ENCODE assay signal across 15 mouse cellular contexts in the genomic region with DNA sequence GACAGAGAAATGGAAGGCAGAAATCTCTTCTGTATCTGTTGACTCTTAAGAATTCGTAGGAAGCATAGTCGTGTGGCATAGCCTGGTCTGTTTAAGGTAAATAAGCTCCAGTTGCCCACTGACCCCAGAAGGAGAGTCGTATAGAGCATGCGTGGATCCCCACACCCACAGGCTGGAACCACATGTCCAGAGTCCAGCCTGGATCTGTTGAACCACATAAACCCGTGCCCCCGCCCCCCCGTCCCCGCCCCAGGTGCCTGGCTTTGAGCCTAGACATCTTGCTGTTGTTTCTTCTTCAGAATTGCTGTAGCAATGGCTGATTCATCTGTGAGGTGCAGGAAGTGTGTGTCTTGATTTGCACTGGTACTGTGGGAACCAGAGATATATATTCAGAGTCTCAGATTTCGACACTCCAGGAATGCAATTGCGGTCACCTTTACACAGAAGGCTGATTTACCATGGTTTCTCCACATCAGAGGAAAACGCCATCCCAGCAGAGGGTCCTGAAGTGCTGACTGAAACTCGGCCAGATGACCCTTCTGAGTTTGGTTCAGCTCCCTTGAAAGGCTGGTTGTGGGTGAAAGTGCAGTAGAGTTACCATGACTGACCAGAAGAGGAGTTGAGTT.
DNase-seq lines count a peak whose midpoint lies in the region; ATAC-seq and TF ChIP-seq lines count a peak whose summit lies in the region.
"Had no signal": no experiment of that assay in that cellular context is flagged by ENCODE, and none has a peak within 500 bp of the region (broad histone marks: within the 10 kb centered on the region; RNA-seq: fewer than 3 reads in every experiment).

No protein-coding gene starts in this region.

- H3K27ac ChIP-seq in liver, postnatal 0 days (ENCODE audit: low read depth) = no peak overlapping the region
- no peak overlapping the region for H3K27ac ChIP-seq in liver, embryonic 11.5 days (ENCODE audit: low read depth, low read length)
- H3K27ac ChIP-seq in embryonic facial prominence, embryonic 15.5 days (replicated peaks) = no peak overlapping the region
- H3K27ac ChIP-seq in kidney, embryonic 16.5 days (ENCODE audit: low read length) = no peak overlapping the region
- no peak overlapping the region for H3K27ac ChIP-seq in forebrain, embryonic 12.5 days
- H3K27ac ChIP-seq: limb, embryonic 10.5 days; stomach, postnatal 0 days had no signal

- TF ChIP-seq EP300 in liver, postnatal 0 days (IDR thresholded peaks at IDR 0.05; ENCODE audit: low read depth) = no peak

- H3K4me1 ChIP-seq in liver, postnatal 0 days (ENCODE audit: insufficient read depth) = no peaks in the 10 kb centered on the region
- no peaks in the 10 kb centered on the region for H3K4me1 ChIP-seq in liver, embryonic 11.5 days (replicated peaks; ENCODE audit: control insufficient read depth, insufficient read depth, low read length)
- H3K4me1 ChIP-seq in embryonic facial prominence, embryonic 15.5 days = peaks cover 4% of the 10 kb centered on the region; the same call in 1 of the 2 replicates
- peaks cover 35% of the 10 kb centered on the region for H3K4me1 ChIP-seq in kidney, embryonic 16.5 days (ENCODE audit: insufficient read depth, low read length)
- no peaks in the 10 kb centered on the region for H3K4me1 ChIP-seq in forebrain, embryonic 12.5 days

- TF ChIP-seq CTCF in liver, postnatal 0 days (IDR thresholded peaks at IDR 0.05; ENCODE audit: low read depth) = no peak

- no peak overlapping the region for H3K4me3 ChIP-seq in liver, postnatal 0 days (ENCODE audit: low read depth, low read length)
- no peak overlapping the region for H3K4me3 ChIP-seq in liver, embryonic 11.5 days (ENCODE audit: low read depth, low read length)
- no peak overlapping the region for H3K4me3 ChIP-seq in embryonic facial prominence, embryonic 15.5 days (replicated peaks)
- H3K4me3 ChIP-seq in kidney, embryonic 16.5 days (ENCODE audit: low read length) = no peak overlapping the region
- no peak overlapping the region for H3K4me3 ChIP-seq in forebrain, embryonic 12.5 days (replicated peaks)
- H3K4me3 ChIP-seq: limb, embryonic 10.5 days had no signal

- peak; percentile 91 for ATAC-seq in liver, postnatal 0 days
- ATAC-seq in liver, embryonic 11.5 days (replicated peaks; ENCODE audit: low FRiP score) = no peak
- peak; percentile 63; the same call in 1 of the 2 replicates for ATAC-seq in embryonic facial prominence, embryonic 15.5 days (ENCODE audit: insufficient number of reproducible peaks, low FRiP score, low TSS enrichment, low read depth)
- peak; percentile 43; the same call in 1 of the 2 replicates for ATAC-seq in kidney, embryonic 16.5 days (ENCODE audit: low FRiP score, low TSS enrichment)
- ATAC-seq in forebrain, embryonic 12.5 days (ENCODE audit: low FRiP score) = no peak

- no peaks in the 10 kb centered on the region for H3K9me3 ChIP-seq in liver, postnatal 0 days (ENCODE audit: low read length)
- H3K9me3 ChIP-seq in liver, embryonic 11.5 days (ENCODE audit: control insufficient read depth, low read length) = no peaks in the 10 kb centered on the region
- no peaks in the 10 kb centered on the region for H3K9me3 ChIP-seq in embryonic facial prominence, embryonic 15.5 days (replicated peaks)
- H3K9me3 ChIP-seq in kidney, embryonic 16.5 days (ENCODE audit: low read length) = no peaks in the 10 kb centered on the region
- no peaks in the 10 kb centered on the region for H3K9me3 ChIP-seq in forebrain, embryonic 12.5 days
- H3K9me3 ChIP-seq: limb, embryonic 10.5 days had no signal

- no peaks in the 10 kb centered on the region for H3K36me3 ChIP-seq in liver, postnatal 0 days (replicated peaks; ENCODE audit: insufficient read depth, low read length)
- H3K36me3 ChIP-seq in liver, embryonic 11.5 days (ENCODE audit: control insufficient read depth, insufficient read depth, low read length) = no peaks in the 10 kb centered on the region
- no peaks in the 10 kb centered on the region for H3K36me3 ChIP-seq in embryonic facial prominence, embryonic 15.5 days
- H3K36me3 ChIP-seq in kidney, embryonic 16.5 days (ENCODE audit: insufficient read depth, low read length) = no peaks in the 10 kb centered on the region
- no peaks in the 10 kb centered on the region for H3K36me3 ChIP-seq in forebrain, embryonic 12.5 days (replicated peaks)
- H3K36me3 ChIP-seq: limb, embryonic 10.5 days had no signal

- H3K4me2 ChIP-seq in liver, postnatal 0 days (ENCODE audit: low read depth, low read length) = no peak overlapping the region
- no peak overlapping the region for H3K4me2 ChIP-seq in liver, embryonic 11.5 days
- no peak overlapping the region for H3K4me2 ChIP-seq in embryonic facial prominence, embryonic 15.5 days (replicated peaks)
- no peak overlapping the region for H3K4me2 ChIP-seq in kidney, embryonic 16.5 days (replicated peaks; ENCODE audit: low read depth, low read length)
- H3K4me2 ChIP-seq in forebrain, embryonic 12.5 days = no peak overlapping the region
- H3K4me2 ChIP-seq: midbrain, embryonic 11.5 days had no signal

- peak; percentile 51 for DNase-seq in liver, postnatal 0 days
- no peak for DNase-seq in liver, embryonic 11.5 days (ENCODE audit: low spot score)
- DNase-seq in adrenal gland, postnatal 4 days (ENCODE audit: low spot score in 2 of 2) = no peak
- DNase-seq in gastrocnemius, postnatal 10 days = no peak
- DNase-seq: cerebellum, adult 18-20 months; embryo, embryonic 11 days; layer of hippocampus, postnatal 36 days; lung, postnatal 4 days; thymus, postnatal 25 days had no signal

- H3K27me3 ChIP-seq in liver, postnatal 0 days (ENCODE audit: insufficient read depth, low read length) = no peaks in the 10 kb centered on the region
- H3K27me3 ChIP-seq in liver, embryonic 11.5 days (replicated peaks; ENCODE audit: control insufficient read depth, insufficient read depth, low read length) = no peaks in the 10 kb centered on the region
- H3K27me3 ChIP-seq in embryonic facial prominence, embryonic 15.5 days = no peaks in the 10 kb centered on the region
- no peaks in the 10 kb centered on the region for H3K27me3 ChIP-seq in kidney, embryonic 16.5 days (ENCODE audit: insufficient read depth, low read length)
- H3K27me3 ChIP-seq in forebrain, embryonic 12.5 days = no peaks in the 10 kb centered on the region

- no peak overlapping the region for H3K9ac ChIP-seq in liver, postnatal 0 days (replicated peaks)
- no peak overlapping the region for H3K9ac ChIP-seq in liver, embryonic 11.5 days (ENCODE audit: low read depth, low read length)
- H3K9ac ChIP-seq in embryonic facial prominence, embryonic 15.5 days = no peak overlapping the region
- no peak overlapping the region for H3K9ac ChIP-seq in kidney, embryonic 16.5 days (replicated peaks; ENCODE audit: low read length)
- H3K9ac ChIP-seq in forebrain, embryonic 12.5 days = no peak overlapping the region

- 64% methylated on average over 12 of the region's 12 CpGs for WGBS in liver, postnatal 0 days (ENCODE audit: insufficient replicate concordance)
- 74% methylated on average over 12 of the region's 12 CpGs for WGBS in liver, embryonic 11.5 days
- 59% methylated on average over 12 of the region's 12 CpGs for WGBS in embryonic facial prominence, embryonic 15.5 days
- 52% methylated on average over 12 of the region's 12 CpGs for WGBS in kidney, embryonic 16.5 days
- 87% methylated on average over 12 of the region's 12 CpGs for WGBS in forebrain, embryonic 12.5 days

Comparison
In these comparisons a context has a peak if more than half of its experiments do, and no peak if none do; other contexts are left out.
1. ATAC-seq: peak in liver, postnatal 0 days (single experiment), embryonic facial prominence, embryonic 15.5 days (single experiment) and kidney, embryonic 16.5 days (single experiment); none in liver, embryonic 11.5 days (single experiment) and forebrain, embryonic 12.5 days (single experiment).